Mouse (Mus musculus) adrenal gland (tissue): ENCODE measurements at regions not wholly inside any gene's neighbourhood (a gene's known extent, or its start where the extent isn't known, plus 50 kb on each side); places are given as distances from the start of the nearest gene placed in this dataset.

Experiments used
- intact Hi-C: fragments of 180-260 bp; cut with DNase I; formaldehyde crosslinking; loops from one replicate; pipeline ENCODE4 v1.15.1; 2025

DNA sequence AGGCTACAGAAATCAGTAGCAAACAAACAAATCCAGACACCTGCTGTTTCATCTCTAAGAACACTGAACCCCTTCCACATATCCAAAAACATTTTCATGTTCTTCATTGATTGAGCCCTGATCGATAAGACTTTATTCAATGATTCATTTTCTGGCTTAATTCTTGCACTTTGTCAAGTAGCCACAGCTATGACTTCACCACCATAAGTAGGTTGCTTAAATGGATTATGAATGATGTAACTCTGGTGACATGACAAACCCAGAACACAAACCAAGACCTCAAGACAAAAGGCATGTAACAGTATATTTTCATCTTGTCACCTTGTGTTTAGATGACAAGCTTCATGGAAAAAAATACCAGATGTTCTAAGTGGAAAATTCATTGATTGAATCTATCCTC is 123.1 kb upstream of the Cd180 start:
- intact Hi-C loops = no loop called here

DNA sequence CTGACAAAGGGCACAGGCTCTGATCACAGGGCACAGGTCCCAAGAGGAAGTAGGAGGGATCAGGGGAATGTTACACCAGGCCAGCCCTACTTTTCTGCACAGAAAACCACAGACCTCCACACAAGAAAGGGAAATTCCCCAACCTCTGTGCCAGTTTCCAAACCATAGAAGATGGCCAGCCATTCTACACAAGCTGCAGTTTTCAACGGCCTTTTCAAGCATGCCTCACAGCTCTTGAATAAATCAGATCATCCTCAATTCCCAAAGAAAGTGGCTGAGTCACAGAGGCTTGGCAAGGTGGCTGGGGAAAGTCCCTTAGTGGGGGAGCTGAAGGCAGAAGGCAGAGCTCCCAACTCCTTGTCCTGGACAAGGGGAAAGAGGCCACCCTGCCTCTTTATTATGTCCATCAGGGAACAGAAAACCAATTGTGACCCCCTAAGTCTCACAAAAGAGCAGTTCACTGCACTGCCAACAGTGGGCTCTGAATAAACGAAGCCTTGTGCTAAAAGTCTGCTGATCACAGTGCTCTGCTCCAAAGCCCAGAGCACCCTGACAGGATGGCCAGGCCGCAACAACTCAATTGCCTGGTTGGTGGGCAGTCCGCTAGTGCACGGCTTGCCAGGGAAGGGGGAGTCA is 120.0 kb upstream of the Cd180 start:
- intact Hi-C loops = no loop called here

DNA sequence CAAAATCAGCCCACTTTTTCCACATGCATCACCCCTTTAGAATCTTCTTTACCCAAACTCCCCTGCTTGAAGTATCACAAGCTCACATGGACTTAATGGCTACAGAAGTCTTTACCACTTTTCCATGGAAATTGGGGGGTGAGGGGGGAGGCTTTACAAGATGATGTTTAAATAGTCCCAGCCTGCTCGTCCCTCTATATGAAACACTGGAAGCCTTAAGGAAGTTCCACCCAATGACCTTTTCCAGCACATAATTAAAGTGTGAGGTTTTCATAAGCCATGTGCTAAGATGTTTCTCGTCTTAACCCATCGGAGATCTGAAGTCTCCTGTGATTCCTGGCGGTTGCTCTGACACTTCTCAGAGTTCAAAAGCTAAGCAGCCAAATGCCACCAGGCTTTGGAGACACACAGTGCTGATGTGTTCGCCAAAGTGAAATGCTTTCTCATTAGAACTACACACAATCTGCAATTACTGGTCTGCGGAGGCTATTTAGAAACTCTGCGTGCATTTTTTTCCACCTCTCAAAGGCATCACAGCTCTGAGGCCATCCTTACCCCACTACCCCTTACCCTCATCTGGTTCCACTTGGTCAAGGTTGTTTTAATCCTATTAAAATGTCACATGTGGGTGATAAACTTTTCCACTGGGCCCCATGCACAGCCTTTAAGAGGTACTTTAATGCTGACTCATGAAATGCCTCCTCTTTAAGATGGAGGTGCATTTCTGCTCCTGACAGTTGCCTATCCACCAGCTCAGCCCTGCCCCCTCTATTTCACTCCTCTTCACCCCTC is 116.3 kb upstream of the Cd180 start:
- intact Hi-C loops = no loop called here

DNA sequence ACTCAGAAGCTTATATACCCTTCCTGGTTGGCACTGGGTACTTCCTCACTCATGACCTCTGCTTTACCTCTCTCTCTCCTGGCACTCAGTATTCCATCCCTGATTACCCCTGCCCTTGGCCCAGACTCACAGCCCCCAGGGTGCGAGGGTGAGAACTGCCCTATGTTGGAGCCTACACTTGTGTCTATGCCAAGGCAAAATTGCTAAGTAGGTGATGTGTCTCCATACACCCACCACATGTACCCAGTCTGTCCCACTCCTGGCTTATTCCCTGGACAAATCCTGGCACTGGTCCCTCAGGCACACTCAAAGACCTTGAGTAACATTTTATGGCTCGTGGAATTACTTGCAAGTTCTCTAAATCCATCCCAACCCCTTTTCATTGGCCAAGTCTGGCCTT is 114.5 kb upstream of the Cd180 start:
- intact Hi-C loops = no loop called here

DNA sequence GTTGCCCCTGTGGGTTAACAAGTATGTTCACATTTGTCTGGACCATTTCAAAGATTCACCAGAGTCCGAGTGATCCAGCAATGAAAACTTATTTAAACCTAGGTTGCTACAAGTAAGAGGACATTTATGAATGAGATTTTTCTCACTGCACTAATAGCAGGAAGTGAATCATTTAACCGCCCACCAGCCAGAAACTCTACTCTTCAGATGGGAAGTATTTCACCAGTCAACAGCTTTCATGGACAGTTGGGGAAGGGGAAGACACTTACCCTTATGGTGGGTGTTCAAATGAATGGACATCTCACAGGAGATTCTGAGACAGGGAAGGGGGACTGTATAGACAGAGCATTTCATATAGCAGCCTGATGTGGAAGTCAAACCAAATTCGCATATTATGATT is 113.7 kb upstream of the Cd180 start:
- intact Hi-C loops = no loop called here

DNA sequence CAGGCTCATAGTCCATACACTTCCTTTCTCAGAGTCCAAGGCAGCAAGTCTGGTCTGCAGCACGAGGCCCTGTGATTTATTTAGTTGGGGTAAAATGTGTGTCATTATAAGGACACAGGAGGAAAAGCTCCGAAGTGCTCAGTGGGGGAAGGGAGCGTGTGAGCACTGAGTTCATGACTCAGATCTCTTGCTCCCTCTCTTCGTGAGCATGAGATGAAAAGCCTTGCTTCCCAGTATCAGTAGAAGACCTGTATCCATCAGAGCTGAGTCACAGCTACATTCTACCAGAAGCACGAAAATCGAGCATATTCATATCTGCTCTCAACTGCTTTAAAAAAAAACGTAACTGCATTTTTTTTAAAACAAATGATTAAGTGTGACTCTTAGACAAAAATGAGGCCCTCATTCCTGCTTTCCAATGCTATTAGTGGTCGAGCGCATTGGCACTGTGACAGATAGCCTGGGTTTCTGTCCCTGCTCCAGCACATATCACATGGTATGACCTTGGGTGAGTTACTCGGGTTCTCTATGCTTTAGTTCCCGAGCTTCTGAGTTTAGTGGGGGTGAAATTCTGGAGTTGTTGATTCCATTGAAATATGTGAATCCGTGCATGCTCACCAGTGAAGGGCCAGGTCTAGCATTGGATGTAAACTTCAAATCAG is 109.2 kb upstream of the Cd180 start:
- intact Hi-C loops = no loop called here

DNA sequence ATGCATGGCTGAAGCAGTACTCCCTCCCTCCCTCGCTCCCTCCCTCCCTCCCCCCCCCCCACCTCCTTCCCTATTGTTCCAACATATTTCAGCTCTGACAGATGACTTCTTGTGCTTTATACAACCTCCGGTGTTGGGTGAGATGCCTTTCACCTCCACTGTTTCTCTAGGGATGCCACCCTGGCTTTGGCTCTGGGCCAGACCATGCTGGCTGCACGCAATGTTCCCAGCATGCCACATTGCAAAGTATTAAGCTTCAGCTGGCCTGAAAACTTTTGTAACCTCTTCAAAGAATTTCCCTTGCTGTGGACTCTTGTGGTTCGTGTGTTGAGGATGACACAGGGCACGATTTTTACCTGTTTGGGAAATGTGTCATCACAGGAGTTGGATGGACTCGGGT is 107.1 kb upstream of the Cd180 start:
- intact Hi-C loops = no loop called here

DNA sequence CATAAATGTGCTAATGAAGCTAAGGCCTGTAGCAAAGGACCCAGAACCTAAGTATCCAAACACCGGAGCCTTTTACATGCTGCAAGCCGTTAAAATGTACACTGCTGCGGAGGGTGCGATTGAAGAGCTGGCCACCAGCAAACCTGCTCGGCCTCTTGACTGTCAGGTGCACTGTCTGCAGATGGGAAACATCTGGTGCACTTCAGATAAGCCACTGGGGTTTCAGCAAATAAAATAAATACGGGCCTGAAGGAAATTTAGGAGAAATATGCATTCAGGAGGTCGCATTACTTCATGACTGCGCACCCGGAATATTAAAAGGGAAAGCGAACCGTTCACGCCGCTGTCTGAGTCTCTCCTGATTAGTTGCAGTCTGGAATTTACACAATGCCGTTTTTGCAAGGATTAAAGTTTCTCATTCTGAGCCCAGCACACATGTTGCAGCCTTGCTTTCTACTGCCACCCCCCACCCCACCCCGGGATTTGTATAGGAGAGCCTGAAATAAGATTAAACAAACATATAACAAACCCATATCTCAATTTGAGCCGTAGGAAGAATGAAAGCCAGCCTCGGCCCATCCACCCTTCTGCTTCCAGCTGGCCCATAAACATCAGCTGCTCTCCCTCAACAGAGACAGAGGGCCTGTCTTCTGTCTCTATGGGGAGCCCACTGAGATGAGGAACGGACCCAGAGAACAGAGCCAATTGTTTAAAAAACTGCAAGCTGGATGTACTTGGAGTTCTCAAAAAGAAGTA is 103.5 kb upstream of the Cd180 start:
- intact Hi-C loops = no loop called here

DNA sequence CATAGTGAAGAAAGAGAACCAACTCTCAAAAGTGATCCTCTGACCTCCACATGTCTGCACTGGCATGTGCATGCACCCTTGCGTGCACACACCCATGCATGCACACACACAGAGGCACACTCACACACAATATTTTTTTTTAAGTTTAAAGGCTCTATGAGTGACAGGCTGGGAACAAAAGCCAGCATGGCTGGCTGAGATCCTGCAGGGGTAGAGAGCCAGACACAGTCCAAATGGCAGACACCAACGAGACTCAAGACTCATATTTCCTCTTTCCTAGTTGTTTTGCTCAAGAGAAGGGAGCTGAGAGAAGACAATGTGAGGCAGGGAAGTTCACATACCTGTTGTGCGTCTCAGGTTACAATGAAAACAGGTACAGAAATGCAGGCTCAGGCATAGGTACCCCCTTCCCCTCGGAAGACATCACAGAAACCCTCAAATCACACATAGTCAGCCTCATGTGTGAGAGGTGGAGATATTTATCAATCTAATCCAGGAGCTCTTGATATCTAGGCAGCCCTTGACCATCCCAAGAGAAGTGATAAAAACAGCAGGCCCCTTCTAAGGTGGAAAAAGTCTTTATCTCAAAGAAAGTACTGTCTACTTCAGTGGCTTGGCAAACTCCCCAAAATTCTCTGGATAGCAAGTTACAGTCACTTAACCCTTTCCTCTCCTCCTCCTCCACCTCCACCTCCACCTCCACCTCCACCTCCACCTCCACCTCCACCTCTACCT is 101.4 kb upstream of the Cd180 start:
- intact Hi-C loops = no loop called here

DNA sequence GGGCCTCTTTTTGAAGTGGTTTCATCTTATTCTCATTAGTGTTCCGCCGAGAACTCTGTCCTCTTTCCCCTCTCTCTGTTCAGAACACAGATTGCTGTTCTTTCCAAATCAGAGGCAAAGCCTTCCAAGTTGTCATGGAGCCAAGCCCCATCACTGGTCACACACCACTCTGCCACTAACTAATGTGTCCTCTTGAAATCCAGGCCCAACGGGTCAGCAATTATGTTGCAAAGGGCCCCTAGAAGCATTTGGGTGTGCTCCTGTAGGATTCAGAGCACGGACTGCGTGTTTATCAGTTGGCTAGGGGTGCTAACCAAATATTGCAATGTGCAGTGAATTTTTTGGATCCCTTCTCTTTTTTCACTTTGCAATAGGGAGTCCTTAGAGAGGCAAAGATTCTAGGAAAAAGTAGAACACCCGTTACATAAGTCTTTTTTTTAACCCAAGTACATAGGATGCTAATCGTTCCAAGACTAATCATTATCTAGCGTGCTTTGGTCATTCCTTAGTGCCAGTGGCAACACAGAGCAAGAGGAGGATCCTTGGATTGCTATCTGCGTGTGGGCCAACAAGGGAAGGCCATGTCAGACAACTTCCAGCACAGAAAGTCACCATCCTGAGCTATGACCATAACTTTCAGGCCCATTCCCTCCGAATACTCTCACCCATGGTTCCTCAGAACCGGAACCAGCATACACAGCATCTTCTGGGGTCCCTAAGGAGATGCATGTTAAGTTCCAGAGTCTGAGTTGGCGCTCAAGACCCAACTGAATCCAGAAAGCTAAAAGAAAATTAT is 99.8 kb upstream of the Cd180 start:
- intact Hi-C loops = no loop called here

DNA sequence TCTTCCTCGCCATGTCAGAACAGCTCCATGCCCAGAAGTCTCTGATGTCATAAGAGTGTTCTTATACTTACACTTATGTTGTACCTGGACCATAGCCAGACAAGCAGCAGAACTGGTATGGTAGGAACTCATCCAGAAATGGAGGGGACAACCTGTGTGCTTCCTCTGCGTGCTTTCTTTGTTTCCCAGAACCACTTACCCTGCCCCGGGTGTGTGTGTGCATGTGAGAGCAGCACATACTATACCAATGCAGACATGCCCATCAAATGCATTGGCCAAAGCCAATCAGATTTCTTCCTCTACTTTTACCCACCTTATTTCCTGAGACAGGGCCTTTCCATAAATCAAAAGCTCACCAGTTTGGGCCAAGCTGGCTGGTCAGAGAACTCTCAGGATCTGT is 99.2 kb upstream of the Cd180 start:
- intact Hi-C loops = no loop called here

DNA sequence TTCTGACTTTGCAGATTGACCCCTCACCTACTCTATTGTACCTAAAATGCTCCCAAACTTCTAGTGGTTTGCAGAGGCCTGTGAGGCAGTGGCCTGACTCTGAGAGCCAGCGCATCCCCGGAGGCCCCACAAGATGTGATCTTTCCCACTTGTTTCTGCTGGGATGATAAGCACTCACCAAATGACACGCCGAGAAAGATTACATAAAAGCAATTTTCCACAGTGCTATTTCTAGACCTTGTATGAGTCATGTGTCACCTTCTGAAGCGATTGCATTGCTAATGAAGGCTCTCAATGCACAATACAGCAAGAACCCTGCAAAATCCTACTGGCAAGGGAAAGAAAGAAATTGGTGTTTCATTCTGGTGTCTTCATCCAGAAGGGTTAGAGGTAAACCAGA is 97.8 kb upstream of the Cd180 start:
- intact Hi-C loops = no loop called here

DNA sequence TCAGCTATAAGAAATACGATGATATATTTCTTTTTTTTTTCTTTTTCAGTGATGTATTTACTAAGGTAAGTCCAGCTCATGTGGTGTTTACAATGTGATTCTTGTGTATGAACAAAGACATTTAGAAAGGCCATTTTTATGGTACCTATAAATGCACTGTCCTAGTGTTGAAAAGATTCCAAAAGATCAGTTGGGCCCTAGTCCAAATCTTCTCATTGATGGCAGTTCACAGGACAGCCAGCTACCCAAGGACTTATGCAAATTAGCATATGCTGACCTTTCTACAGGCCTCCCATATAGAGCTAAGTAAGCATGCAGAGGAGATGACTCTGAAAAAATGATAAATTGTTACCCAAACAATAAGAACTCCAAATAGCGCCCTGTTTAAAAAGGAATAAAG is 97.3 kb upstream of the Cd180 start:
- intact Hi-C loops = no loop called here

DNA sequence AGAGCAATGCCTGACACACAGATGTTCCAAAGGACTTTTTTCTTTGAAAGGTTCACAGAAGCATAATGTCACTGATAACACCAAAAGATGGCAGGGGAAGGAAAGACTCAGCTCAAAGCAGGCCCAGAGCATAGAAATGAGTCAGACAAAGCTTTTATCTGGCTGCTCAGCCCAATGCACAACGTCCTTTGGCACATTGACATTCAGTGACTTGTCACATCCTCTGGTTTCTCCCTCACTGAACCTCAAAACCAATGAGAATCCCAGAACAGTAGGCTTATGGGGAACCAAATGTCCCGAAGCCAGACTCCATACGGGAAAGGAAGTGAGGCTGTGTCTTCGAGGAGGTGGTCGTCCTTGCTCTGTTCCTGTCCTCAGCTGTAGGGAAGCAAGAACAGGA is 95.2 kb upstream of the Cd180 start:
- intact Hi-C loops = no loop called here

DNA sequence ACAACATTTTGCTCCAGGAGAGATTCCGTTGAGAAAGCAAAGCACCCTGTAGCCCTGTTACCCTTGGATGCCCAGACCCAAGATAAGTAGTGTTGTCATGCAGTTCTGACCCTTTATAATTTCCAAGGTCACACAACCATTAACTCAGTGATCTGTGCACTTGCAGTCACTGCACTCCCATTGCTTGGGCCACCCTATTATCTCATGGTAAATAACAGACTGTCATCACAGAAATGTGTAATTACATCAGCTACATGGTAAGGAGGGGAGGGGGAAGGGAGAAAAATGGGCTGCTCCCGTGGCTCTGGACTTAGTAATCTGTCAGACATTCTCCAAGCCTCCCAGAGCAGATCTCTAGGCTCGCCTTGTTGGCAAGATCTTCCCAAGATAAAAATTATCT is 93.8 kb upstream of the Cd180 start:
- intact Hi-C loops = no loop called here

DNA sequence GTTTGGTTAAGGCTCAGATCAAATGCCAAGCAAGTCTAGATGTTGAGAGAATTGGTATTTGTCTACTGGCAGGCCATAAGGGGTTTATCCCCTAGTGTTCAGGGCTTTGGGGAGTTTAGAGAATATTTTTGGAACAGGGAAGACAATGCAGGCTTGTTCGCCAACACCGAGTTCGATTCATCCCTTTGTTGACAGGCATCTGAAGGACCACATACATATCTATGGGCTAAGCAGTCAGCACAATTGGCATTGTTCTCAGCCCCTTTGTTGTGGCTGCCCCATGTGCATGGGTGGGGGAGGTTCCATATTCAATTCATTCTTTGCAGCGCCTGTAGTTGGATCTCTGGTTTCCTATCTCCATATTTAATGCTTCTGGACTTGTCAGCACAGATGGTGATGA is 93.3 kb upstream of the Cd180 start:
- intact Hi-C loops = no loop called here

DNA sequence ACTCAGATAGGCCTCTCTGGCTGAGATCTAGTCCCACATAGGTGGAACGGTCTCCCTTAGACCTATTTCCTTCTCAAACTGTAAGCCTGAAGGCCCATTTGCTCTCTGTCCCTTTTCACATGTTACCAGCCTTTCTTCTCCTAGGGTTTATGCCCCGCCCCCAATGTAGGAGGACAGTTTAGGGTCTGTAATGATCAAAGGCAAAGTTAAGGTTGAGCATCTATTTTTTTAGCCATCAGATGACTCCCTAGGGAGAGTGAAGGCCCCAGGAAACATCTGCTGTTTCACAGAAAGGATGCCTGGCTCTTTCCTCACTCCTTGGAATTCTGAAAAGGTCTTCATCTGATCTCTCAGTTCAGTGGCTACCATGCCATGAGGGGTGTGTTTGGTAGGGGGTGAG is 68.9 kb upstream of the Cd180 start:
- intact Hi-C loops = no loop called here

DNA sequence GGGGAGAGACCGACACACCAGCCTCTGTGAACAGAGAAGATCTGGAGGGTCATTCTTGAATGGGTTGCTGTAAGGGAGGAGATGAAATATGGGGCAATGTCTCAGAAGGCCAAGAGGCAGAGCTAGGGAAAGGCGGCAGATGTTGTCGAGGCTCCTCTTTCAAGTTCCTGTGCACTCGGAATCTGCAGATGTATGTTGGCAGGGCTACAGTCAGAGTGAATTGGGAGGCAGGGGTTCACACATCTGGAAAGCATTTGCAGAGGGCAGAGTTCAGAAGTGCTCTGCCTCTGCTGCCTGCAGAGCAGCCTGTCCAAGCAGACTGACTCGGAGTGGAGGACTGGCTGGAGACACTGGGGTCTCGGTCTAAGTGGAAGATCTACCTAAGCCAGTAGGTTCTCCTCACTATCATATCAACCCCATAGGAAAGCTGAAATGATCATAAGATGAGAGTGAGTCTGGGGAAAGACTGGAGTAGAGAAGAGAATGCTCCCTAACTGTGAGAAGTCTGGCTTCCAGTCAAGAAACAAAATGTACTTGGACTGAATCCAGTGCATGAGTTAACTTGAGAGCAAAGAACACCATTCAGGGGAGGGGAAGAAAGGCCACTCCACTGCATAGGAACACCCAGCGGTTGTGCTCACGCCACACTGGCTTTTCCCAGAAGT is 68.1 kb upstream of the Cd180 start:
- intact Hi-C loops = no loop called here

DNA sequence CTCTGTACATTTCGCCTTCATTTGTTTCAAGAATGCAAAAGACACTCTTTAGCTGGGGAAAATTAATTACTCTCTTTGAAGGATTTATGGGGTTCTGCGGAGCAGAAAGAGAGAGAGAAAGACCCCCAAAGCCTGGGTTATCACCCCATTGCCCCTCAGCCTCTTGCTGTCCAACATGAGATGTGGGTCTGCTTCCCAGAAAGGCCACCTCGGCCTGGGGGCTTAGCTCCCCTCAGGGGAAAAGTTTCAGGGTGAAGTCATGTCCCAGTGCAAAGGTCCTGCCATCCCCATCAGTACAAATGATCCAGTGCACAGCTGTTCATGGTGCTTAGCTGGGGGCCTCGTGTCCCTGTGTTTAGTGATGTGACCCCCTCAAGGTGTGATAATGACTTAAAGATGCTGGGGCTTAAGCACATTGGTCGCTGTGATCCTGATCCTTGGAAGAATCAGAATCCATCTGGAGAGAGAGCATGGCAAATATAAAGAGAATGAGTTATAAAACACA is 67.5 kb upstream of the Cd180 start:
- intact Hi-C loops = no loop called here

DNA sequence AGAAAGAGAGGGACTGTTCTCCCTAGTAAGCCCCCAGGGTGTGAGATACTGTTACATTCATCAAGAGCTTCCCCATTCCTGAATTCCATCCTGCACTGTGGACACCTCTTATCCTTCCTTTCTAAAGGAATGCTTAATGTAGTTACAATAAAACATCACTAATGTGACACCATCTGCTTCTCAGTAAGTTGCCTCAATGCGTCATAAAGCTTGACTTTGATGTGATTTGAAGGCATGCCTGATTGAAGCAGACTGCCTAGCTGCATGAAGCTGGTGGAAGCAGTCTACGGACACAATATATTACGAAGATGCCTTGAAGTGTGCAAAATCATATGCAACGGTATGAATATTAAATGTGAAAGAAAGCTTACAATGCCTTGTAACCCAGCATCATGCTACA is 65.6 kb upstream of the Cd180 start:
- intact Hi-C loops = no loop called here
